Mouse (Mus musculus) midbrain, embryonic 11.5 days (tissue): ENCODE results near the gene Rogdi. TPM values are rescaled to one million over a fixed set of nuclear protein-coding genes. Genes with fewer than 3 reads are reported as not detected.

Experiments used
- ATAC-seq: fragments of 200-750 bp; cut with Nextera tagmentation; 2 replicates; pipeline ENCODE4 v1.8.0; 2017; ENCODE audit warnings: moderate TSS enrichment, moderate library complexity; ENCODE audit not compliant: low FRiP score
- DNase-seq: peaks from one replicate; pipeline ENCODE4 v3.0.0; 2015; ENCODE audit warnings: low spot score; ENCODE audit errors: missing footprints
- H3K27ac ChIP-seq: fragments of 300-500 bp; sonication (generic); 2 replicates; pipeline ENCODE4 v1.5.1; 2014; ENCODE audit warnings: low read depth, low read length
- H3K27me3 ChIP-seq: fragments of 300-500 bp; sonication (generic); 2 replicates; pipeline ENCODE4 v1.6.1; 2014; ENCODE audit warnings: mild to moderate bottlenecking, low read length, moderate library complexity, mixed read lengths; ENCODE audit not compliant: control insufficient read depth, insufficient read depth
- H3K36me3 ChIP-seq: fragments of 300-500 bp; sonication (generic); 2 replicates; pipeline ENCODE4 v1.6.1; 2014; ENCODE audit warnings: mild to moderate bottlenecking, low read length, moderate library complexity, mixed read lengths; ENCODE audit not compliant: control insufficient read depth, insufficient read depth
- H3K4me1 ChIP-seq: fragments of 300-500 bp; sonication (generic); 2 replicates; pipeline ENCODE4 v1.6.1; 2014; ENCODE audit warnings: low read length; ENCODE audit not compliant: control insufficient read depth, insufficient read depth
- H3K4me2 ChIP-seq: fragments of 300-500 bp; sonication (generic); 2 replicates; pipeline ENCODE4 v1.6.1; 2014; ENCODE audit warnings: mild to moderate bottlenecking, moderate library complexity
- H3K4me3 ChIP-seq: fragments of 300-500 bp; sonication (generic); 2 replicates; pipeline ENCODE4 v1.5.1; 2014; ENCODE audit warnings: low read depth, low read length
- H3K9ac ChIP-seq: fragments of 300-500 bp; sonication (generic); 2 replicates; pipeline ENCODE4 v1.6.1; 2014; ENCODE audit warnings: low read length
- H3K9me3 ChIP-seq: fragments of 300-500 bp; sonication (generic); 2 replicates; pipeline ENCODE4 v1.6.1; 2016; ENCODE audit warnings: low read length; ENCODE audit not compliant: control insufficient read depth
- WGBS: fragments of 180-500 bp; shearing (Covaris S2); extraction: QIAGEN DNeasy Blood & Tissue Kit; methylation state at CpG from one replicate; pipeline ENCODE4 v1.1.7; 2014; 5-methylcytosine and 5-hydroxymethylcytosine counted together
- polyA plus RNA-seq: library from polyadenylated mRNA; unstranded; fragments of >200 nt; fragmentation: Nextera tagmentation; extraction: Ambion mirVana; gene quantifications from 2 replicates; pipeline ENCODE4 v1.2.1, GENCODE M21; 2014

Gene Rogdi
- polyA plus RNA-seq, 1 experiment from 2014 or later = 69.3 TPM

DNA sequence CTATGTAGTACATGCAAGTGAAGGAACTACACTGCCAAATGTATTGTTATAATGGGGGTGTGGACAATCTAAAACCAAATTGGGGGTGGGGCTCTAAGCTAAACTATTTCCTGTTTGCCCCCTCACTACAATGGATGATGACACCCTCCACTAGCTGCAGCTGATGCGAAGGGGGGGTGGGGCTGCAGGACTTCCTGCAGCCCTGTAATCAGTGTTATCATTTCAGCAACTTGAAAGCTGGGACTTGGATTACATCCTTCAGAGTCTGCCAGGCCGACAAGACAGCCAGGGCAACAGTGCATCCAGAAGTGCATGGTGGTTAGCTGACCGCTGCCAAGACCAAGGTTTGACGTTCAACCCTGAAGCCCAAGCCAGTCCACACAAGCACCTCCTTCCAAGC, 41.7 kb downstream of the Rogdi start:
- Histone ChIP-seq H3K36me3 (no peaks in the 10 kb centered on the region), H3K27me3 (no peaks in the 10 kb centered on the region), H3K9me3 (no peaks in the 10 kb centered on the region), H3K4me1 (no peaks in the 10 kb centered on the region), H3K4me3 (no peak overlapping the region), H3K4me2 (no peak overlapping the region), H3K27ac (no peak overlapping the region), H3K9ac (no peak overlapping the region)
- 88% methylated on average over 4 of the region's 4 CpGs for WGBS
- DNase-seq (no peak), ATAC-seq (no peak)

DNA sequence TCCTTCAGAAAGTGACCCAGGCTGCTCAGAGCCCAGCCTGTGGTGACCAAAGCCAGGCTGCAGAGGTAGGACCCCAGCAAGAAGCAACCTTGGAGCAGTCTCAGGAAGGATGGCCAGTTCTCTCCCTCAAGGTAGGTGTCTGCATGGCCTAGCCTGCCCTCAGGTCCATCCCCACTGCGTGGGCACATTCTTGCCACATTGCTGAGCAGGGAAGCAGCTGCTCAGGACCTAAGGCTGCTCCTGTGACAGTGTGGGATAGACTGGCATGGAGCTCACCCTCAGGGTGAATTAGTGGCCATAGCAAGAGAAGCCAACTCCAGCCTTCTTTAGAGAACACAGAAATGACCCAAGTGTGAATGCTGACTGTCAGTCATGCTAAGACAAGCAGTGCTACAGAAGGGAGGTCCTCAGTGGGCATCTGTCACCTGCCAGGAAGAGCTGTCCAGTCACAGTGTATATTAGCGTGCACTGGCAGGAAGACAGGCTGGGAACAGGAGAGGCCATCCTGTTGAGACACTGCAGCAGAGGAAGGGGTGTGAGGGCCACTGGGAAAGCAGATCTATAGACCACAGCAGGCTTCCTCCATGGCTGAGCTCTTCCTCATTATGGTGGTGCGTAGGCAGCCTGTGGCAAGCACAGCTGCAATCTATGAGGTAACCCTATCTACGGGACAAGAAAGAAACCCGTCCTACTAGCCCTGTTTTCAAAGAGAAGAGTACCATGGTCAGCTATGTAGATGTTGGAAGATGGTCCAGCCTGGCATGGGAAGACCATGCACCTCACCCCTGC, 44.1 kb downstream of the Rogdi start:
- Histone ChIP-seq H3K36me3 (no peaks in the 10 kb centered on the region), H3K4me3 (no peak overlapping the region), H3K27ac (no peak overlapping the region), H3K4me1 (peaks cover 5% of the 10 kb centered on the region), H3K27me3 (no peaks in the 10 kb centered on the region), H3K4me2 (no peak overlapping the region), H3K9ac (no peak overlapping the region), H3K9me3 (no peaks in the 10 kb centered on the region)
- 83% methylated on average over 5 of the region's 5 CpGs for WGBS
- ATAC-seq (no peak), DNase-seq (no peak)

DNA sequence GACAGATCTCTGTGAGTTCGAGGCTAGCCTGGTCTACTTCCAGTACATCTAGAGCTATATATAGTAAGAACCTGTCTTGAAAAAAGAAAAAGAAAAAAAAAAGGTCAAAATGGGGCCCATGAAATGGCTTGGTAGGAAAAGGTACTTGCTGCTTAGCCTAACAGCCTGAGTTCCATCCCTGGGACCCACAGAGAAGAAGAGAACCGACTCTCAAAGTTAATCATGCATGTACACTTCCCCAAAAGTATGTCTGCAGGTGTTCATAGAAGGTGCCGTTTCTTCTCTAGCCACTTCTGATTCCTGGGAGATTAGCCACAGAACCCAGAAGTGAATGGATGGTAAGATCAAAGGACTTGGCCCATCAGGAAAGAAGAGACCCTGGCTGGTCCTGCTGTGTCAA, 44.9 kb downstream of the Rogdi start:
- ATAC-seq = no peak
- no peaks in the 10 kb centered on the region for H3K9me3 ChIP-seq
- H3K4me2 ChIP-seq = no peak overlapping the region
- no peak overlapping the region for H3K4me3 ChIP-seq
- H3K9ac ChIP-seq = no peak overlapping the region
- peaks cover 6% of the 10 kb centered on the region for H3K4me1 ChIP-seq
- 77% methylated on average over 3 of the region's 3 CpGs for WGBS
- no peaks in the 10 kb centered on the region for H3K27me3 ChIP-seq
- DNase-seq = no peak
- no peaks in the 10 kb centered on the region for H3K36me3 ChIP-seq
- no peak overlapping the region for H3K27ac ChIP-seq

DNA sequence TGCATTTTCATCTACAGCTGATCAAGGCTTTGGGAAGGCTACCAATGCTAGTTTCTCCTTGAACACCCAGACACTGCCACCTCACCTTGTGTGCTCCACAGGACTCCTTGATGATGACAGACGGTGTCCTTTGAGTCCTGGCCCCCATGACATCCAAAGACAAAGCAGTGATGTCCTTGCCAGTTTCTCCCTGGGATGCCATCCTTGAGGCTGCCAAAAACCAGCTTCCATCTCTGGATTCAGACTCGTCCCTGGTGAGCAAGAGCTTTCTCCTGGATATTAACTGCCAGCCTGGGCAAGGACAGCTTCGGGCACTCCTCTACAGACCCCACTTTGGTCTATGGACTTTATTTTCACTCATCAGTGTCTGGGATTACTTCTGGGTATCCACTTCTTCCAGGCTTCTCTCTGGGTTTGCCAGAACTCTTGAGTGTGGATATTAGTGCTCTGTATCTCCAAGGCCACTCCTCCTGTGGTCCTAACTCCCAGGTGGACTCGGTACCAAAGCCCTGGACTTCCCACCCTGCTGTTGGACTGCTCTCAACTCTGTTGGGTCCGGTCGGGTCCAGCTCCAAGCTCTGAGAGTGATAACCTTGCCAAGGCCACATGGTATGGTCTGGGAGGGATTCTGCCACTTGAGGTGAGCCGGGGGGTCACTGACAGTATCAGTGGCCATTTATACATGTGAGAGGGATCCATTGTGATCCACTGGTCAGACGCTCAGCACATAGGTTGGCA, 47.8 kb downstream of the Rogdi start:
- Histone ChIP-seq H3K9me3 (no peaks in the 10 kb centered on the region), H3K9ac (no peak overlapping the region), H3K27me3 (no peaks in the 10 kb centered on the region), H3K4me3 (no peak overlapping the region; the same call in 1 of the 2 replicates), H3K27ac (no peak overlapping the region), H3K4me1 (peaks cover 10% of the 10 kb centered on the region), H3K36me3 (no peaks in the 10 kb centered on the region), H3K4me2 (no peak overlapping the region; the same call in 1 of the 2 replicates)
- DNase-seq = no peak
- ATAC-seq = no peak
- WGBS = 87% methylated on average over 8 of the region's 8 CpGs

DNA sequence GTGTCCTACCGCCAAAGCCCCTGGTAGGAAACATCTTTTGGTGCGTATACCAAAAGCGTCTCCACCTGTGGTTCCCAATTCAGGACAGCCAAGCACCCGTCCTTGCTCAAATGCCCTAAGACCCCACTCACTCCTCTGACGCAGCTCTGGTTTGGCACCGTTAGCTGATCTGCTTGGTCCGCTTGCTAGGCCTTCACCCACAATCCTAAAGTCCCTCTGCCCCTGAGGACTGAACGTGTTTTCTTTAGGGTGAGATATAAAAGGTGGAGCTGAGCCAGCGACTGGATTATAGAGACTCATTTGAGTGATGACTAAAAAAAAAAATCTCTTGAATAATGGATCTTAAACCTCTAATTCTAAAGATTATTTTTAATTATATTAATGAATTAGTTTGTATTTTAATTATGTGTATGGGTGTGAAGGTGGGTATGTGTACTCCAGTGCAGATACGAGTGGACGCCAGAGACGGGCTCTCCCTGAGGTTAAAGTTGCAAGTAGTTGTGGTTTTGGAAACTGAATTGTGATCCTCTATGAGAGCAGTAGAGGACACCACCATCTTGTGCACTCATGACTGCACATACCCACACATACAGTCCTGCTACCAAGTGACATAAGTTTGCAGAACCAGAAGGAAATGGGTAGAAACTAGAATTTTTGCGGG, 48.5 kb downstream of the Rogdi start:
- no peaks in the 10 kb centered on the region for H3K36me3 ChIP-seq
- H3K4me1 ChIP-seq = peaks cover 10% of the 10 kb centered on the region
- WGBS = 25% methylated on average over 13 of the region's 13 CpGs
- ATAC-seq = no peak
- H3K27me3 ChIP-seq = no peaks in the 10 kb centered on the region
- peak overlapping the region; percentile 87 for H3K4me3 ChIP-seq
- H3K9ac ChIP-seq = peak overlapping the region; percentile 82
- peak overlapping the region; percentile 77 for H3K27ac ChIP-seq
- peak overlapping the region; percentile 92 for H3K4me2 ChIP-seq
- DNase-seq = no peak
- no peaks in the 10 kb centered on the region for H3K9me3 ChIP-seq

DNA sequence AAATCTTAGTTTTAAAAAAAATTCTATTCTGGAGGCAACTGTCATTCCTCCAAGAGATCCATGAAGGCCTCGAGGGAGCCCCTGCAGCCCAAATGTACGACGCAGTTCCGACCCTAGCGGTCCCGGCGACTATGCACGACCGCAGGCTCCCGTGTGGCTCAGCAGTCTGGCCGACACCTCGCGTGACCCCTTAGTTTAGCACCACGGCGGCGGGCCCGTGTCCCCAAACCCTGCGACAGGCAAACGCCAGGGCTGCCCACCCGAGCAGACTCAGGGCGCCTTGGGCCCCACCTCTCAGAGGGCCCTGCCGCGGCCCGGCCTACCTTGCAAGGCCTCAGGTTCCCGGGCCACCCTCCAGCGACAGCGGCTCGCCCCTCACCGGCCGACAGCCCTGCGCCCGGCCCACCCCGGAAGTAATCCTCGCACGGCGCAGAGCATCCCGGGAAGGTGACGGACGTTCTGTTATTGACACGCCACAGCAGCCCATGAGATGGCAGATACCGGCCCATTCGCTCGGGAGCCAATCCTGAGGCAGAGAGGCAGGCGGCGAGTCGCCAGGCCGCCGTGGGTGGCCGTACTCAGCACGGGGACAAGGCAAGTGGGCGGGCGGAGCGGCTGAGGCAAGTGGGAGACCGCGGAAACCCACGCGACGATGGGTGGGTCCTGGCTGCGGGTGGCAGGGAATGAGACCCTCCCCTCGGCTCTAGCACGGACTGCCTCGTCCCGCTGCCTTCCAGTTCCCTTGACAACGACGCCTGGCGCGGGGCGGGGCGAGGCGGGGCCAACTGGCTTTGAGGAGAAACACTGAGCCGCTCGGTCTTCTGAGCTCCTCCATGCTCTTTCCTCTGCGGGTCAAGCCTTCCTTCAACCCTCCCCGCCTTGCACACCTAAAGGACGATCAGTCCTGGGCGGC, 49.3 kb downstream of the Rogdi start, which contains the start of gene Anks3:
Gene Anks3 (minus strand): TSS at position 409 of the 913 bp plus-strand sequence.
- Histone ChIP-seq H3K9ac (peak within 1 kb of the TSS; percentile 82), H3K36me3 (no peaks in the 10 kb centered on the region), H3K4me1 (peaks cover 10% of the 10 kb centered on the region), H3K27me3 (no peaks in the 10 kb centered on the region), H3K9me3 (no peaks in the 10 kb centered on the region), H3K4me2 (peak within 1 kb of the TSS; percentile 92), H3K27ac (peak within 1 kb of the TSS; percentile 77), H3K4me3 (peak within 1 kb of the TSS; percentile 87)
- under 1% methylated on average over 65 of the region's 76 CpGs for WGBS
- peak; percentile 98 for ATAC-seq
- DNase-seq = peak; percentile 99

DNA sequence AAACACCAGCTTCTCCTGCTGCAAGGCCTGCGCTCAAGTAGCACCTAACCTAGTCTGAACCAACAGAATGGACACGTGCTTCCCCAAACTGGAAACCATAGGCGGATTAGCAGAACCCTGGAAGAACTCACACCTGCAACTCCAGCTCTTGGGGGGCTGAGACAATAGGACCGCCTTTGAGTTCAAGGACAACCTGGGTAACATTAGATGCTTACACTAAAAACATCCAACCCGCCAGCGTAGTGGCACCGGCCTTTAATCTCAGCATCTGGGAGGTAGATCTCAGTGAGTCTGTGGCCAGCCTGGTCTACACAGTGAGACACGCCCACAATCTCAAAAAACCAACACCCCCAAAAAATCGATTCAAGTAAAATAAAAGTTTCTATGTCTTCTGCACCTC, 50.0 kb downstream of the Rogdi start:
- Histone ChIP-seq H3K4me3 (peak overlapping the region; percentile 87), H3K4me1 (peaks cover 10% of the 10 kb centered on the region), H3K9ac (peak overlapping the region; percentile 82), H3K9me3 (no peaks in the 10 kb centered on the region), H3K27ac (no peak overlapping the region), H3K27me3 (no peaks in the 10 kb centered on the region), H3K4me2 (peak overlapping the region; percentile 92), H3K36me3 (no peaks in the 10 kb centered on the region)
- DNase-seq (no peak), ATAC-seq (no peak)
- WGBS = 45% methylated on average over 9 of the region's 9 CpGs

DNA sequence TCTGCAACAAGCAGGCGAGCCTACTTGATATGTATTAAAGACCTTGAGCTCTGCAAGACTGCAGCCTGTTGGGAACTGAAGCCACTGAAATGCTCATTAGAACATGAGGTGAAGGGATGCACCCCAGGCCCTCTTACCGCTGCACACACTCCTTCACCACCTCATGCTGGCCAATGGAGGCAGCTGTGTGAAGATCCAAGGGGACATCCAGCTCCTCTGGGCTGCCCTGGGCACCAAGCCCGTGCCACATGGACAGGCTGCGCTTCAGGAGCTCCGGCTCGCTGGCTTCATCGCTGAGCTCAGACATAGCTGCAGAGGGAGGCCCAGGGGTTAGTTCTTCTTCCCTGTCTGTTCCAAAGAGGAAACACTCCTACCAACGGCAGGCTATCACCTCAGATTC, 53.1 kb downstream of the Rogdi start:
- Histone ChIP-seq H3K36me3 (0 out of 2 replicates have a peak, but pooled peaks cover 3% of the 10 kb centered on the region), H3K4me1 (peaks cover 9% of the 10 kb centered on the region), H3K27me3 (no peaks in the 10 kb centered on the region), H3K9me3 (no peaks in the 10 kb centered on the region), H3K9ac (no peak overlapping the region), H3K4me3 (no peak overlapping the region), H3K4me2 (no peak overlapping the region), H3K27ac (no peak overlapping the region)
- no peak for DNase-seq
- WGBS = 88% methylated on average over 8 of the region's 8 CpGs
- no peak for ATAC-seq
